Mouse (Mus musculus): Measurements from ENCODE around the gene Gpr3.

GRCm38 (mm10) chr4:133182439-133183033, 29.8 kb downstream of the Gpr3 start:
- TF ChIP-seq POLR2A (IDR thresholded peaks at IDR 0.05; ENCODE audit: borderline replicate concordance, low read depth, low read length) (no peak), CTCF (IDR thresholded peaks at IDR 0.05; ENCODE audit: low read depth, low read length) (no peak)
